Mouse (Mus musculus): ENCODE measurements around the gene Zmynd15.

Gene Zmynd15

GRCm38 (mm10) chr11:70499566-70500475 lies 40.6 kb downstream of the Zmynd15 start:
- in situ Hi-C loops (cut with MboI; ENCODE audit: low sequenced_read_pairs): loop anchor here (5.0 kb wide), 1 partner anchor 38 kb away; no protein-coding TSS in a partner anchor

- in situ Hi-C loops (cut with MboI; ENCODE audit: low sequenced_read_pairs): loop anchor here (5.0 kb wide), 1 partner anchor 38 kb away; no protein-coding TSS in a partner anchor
Measured at GRCm38 (mm10) chr11:70500476-70500812, 41.2 kb downstream of the Zmynd15 start.

GRCm38 (mm10) chr11:70502018-70502417 lies 42.8 kb downstream of the Zmynd15 start:
- in situ Hi-C loops (cut with MboI; ENCODE audit: low sequenced_read_pairs): loop anchor here (5.0 kb wide), 1 partner anchor 40 kb away; no protein-coding TSS in a partner anchor

- in situ Hi-C loops (cut with MboI; ENCODE audit: low sequenced_read_pairs): loop anchor here (5.0 kb wide), 2 partner anchors 43 to 73 kb away; partner anchors contain the start of gene Arrb2
Measured at GRCm38 (mm10) chr11:70504970-70505369, 45.7 kb downstream of the Zmynd15 start, which contains the start of gene Tm4sf5. TSS of gene Tm4sf5 (plus strand) at chr11:70505244.

- in situ Hi-C loops (cut with MboI; ENCODE audit: low sequenced_read_pairs): loop anchor here (5.0 kb wide), 1 partner anchor 74 kb away; the partner anchor contains the start of gene Arrb2
Measured at GRCm38 (mm10) chr11:70506385-70506784, 47.2 kb downstream of the Zmynd15 start.

- in situ Hi-C loops (cut with MboI; ENCODE audit: low sequenced_read_pairs): loop anchor here (5.0 kb wide), 1 partner anchor 75 kb away; the partner anchor contains the start of gene Arrb2
Measured at GRCm38 (mm10) chr11:70506962-70507515, 47.8 kb downstream of the Zmynd15 start.

- in situ Hi-C loops (cut with MboI; ENCODE audit: low sequenced_read_pairs): loop anchor here (5.0 kb wide), 1 partner anchor 78 kb away; the partner anchor contains the start of gene Arrb2
Measured at GRCm38 (mm10) chr11:70509753-70510564, 50.7 kb downstream of the Zmynd15 start.

- in situ Hi-C loops (cut with MboI; ENCODE audit: low sequenced_read_pairs): no loop called here
Measured at GRCm38 (mm10) chr11:70511242-70511641, 52.0 kb downstream of the Zmynd15 start.

GRCm38 (mm10) chr11:70511825-70512224 lies 52.6 kb downstream of the Zmynd15 start:
- in situ Hi-C loops (cut with MboI; ENCODE audit: low sequenced_read_pairs): no loop called here

GRCm38 (mm10) chr11:70512709-70513342 lies 53.6 kb downstream of the Zmynd15 start:
- in situ Hi-C loops (cut with MboI; ENCODE audit: low sequenced_read_pairs): no loop called here

- in situ Hi-C loops (cut with MboI; ENCODE audit: low sequenced_read_pairs): no loop called here
Measured at GRCm38 (mm10) chr11:70513520-70513919, 54.3 kb downstream of the Zmynd15 start.

- in situ Hi-C loops (cut with MboI; ENCODE audit: low sequenced_read_pairs): no loop called here
Measured at GRCm38 (mm10) chr11:70514288-70514687, 55.1 kb downstream of the Zmynd15 start, which contains the start of gene Vmo1. TSS of gene Vmo1 (minus strand) at chr11:70514616.

All from CH12F3 (cell line).